Mouse (Mus musculus): ENCODE measurements around the gene Ncf4. TPM values are rescaled to one million over a fixed set of nuclear protein-coding genes. Genes with fewer than 3 reads are reported as not detected.

Ncf4 gene
- polyA plus RNA-seq, 1 experiment = 9.8 TPM

Other genes with a start within 250 kb of the Ncf4 start
- not detected in 2 replicates for gene Cacng2, start 124.8 kb upstream of the Ncf4 start, polyA plus RNA-seq (2012; rRNA removed)
- gene Ift27, start 70.7 kb upstream of the Ncf4 start, polyA plus RNA-seq (2012; rRNA removed) = 36.6 and 40.8 TPM in 2 replicates
- 1.4 TPM in 1 of 2 replicates, not detected in the other for gene Pvalb, start 38.4 kb upstream of the Ncf4 start, polyA plus RNA-seq (2012; rRNA removed)
- 5.7 and 6.2 TPM in 2 replicates for gene Csf2rb2, start 60.9 kb downstream of the Ncf4 start, polyA plus RNA-seq (2012; rRNA removed)
- gene Csf2rb, start 81.0 kb downstream of the Ncf4 start, polyA plus RNA-seq (2012; rRNA removed) = 13.0 and 16.0 TPM in 2 replicates
- 1.1 and 2.6 TPM in 2 replicates for gene Tex33, start 151.1 kb downstream of the Ncf4 start, polyA plus RNA-seq (2012; rRNA removed)
- gene Tst, start 161.1 kb downstream of the Ncf4 start, polyA plus RNA-seq (2012; rRNA removed) = 44.2 and 72.1 TPM in 2 replicates
- gene Mpst, start 161.6 kb downstream of the Ncf4 start, polyA plus RNA-seq (2012; rRNA removed) = 120 and 127 TPM in 2 replicates
- gene Kctd17, start 183.8 kb downstream of the Ncf4 start, polyA plus RNA-seq (2012; rRNA removed) = 205 and 251 TPM in 2 replicates
- gene Tmprss6, start 223.8 kb downstream of the Ncf4 start, polyA plus RNA-seq (2012; rRNA removed) = 0.61 and 0.84 TPM in 2 replicates

Data from gonadal fat pad, adult 2 months (tissue).